In the genomic region with DNA sequence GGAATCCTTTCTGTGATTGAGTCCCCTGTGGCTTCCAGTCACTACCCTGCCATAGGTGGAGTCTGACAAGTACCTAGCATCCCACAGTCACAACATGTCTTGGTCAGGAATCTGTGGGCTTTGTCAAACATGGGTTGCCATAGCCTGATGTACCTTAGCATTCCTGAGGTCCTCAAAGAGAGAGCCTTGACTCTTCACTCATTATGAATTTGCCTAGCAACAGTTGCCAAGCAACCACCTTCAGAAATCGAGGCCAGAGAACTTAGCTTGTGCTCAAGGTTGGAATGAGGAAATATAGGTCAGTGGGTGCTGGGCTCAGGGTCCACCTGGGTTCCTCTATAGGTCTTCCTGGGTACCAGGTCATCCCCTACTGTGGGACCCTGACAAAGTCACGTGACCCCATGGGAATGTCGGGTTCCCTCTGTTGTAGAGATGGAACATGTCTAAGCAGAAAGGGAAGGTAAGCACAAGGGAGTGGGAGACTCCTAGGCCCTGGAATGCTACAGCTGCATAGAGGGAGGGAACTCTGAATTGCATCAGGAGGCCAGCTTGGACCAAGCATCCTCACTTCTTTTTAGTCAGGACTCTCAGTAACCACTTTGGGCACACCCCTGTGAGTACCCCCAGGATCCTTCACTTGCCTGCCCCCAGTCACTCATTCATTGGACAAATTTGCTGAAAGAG, we compare ENCODE assay signal across 14 mouse cellular contexts. TPM values are rescaled to one million over a fixed set of nuclear protein-coding genes. Genes with fewer than 3 reads are reported as not detected.
A peak's percentile ranks its signal among the peaks of the same experiment; 100 is the strongest.
DNase-seq lines count a peak whose midpoint lies in the region; ATAC-seq lines count a peak whose summit lies in the region.
"Had no signal": no experiment of that assay in that cellular context is flagged by ENCODE, and none has a peak within 500 bp of the region (broad histone marks: within the 10 kb centered on the region; RNA-seq: fewer than 3 reads in every experiment).

No protein-coding gene starts in this region.

- no peak overlapping the region for H3K4me3 ChIP-seq in hindbrain, embryonic 16.5 days (ENCODE audit: low read length)
- H3K4me3 ChIP-seq: gastrocnemius, adult 2 months; limb, embryonic 15.5 days; midbrain, embryonic 12.5 days had no signal

- 61% methylated on average over 3 of the region's 3 CpGs for WGBS in hindbrain, embryonic 16.5 days

- H3K4me2 ChIP-seq in hindbrain, embryonic 16.5 days (ENCODE audit: low read length): no peak overlapping the region
- H3K4me2 ChIP-seq: limb, embryonic 15.5 days; midbrain, embryonic 12.5 days had no signal

- H3K36me3 ChIP-seq in hindbrain, embryonic 16.5 days (ENCODE audit: control insufficient read depth, insufficient read depth, low read length): no peaks in the 10 kb centered on the region
- H3K36me3 ChIP-seq: limb, embryonic 15.5 days; midbrain, embryonic 12.5 days had no signal

- peaks cover 10% of the 10 kb centered on the region for H3K4me1 ChIP-seq in hindbrain, embryonic 16.5 days (ENCODE audit: control insufficient read depth, insufficient read depth, low read depth, low read length)
- H3K4me1 ChIP-seq: limb, embryonic 15.5 days; midbrain, embryonic 12.5 days had no signal

- H3K27ac ChIP-seq in hindbrain, embryonic 16.5 days (ENCODE audit: low read depth, low read length): no peak overlapping the region
- H3K27ac ChIP-seq: gastrocnemius, adult 2 months; limb, embryonic 15.5 days; midbrain, embryonic 12.5 days had no signal

- ATAC-seq in frontal cortex, adult (ENCODE audit: low TSS enrichment): peak; percentile 83
- peak; percentile 79 for ATAC-seq in hindbrain, embryonic 16.5 days
- no peak for ATAC-seq in inflammation-experienced regulatory T-cells, adult 6 months
- ATAC-seq: lung, postnatal 0 days had no signal

- H3K9ac ChIP-seq in hindbrain, embryonic 16.5 days (ENCODE audit: low read depth, low read length): no peak overlapping the region
- H3K9ac ChIP-seq: limb, embryonic 15.5 days; midbrain, embryonic 12.5 days had no signal

- no peak for DNase-seq in frontal cortex, postnatal 10 days (ENCODE audit: low spot score in 2 of 2)
- peak; percentile 56 for DNase-seq in right cerebral cortex, adult 18-20 months
- no peak for DNase-seq in right cerebral cortex, postnatal 14 days
- DNase-seq in retina, postnatal 1 day: peak; percentile 59
- DNase-seq in kidney, postnatal 10 days: no peak
- DNase-seq: gastrocnemius, adult 2 months; heart, postnatal 4 days; kidney, adult 8-10 months had no signal

- 0 out of 2 replicates have a peak, but pooled peaks cover 3% of the 10 kb centered on the region for H3K9me3 ChIP-seq in hindbrain, embryonic 16.5 days (ENCODE audit: control insufficient read depth, low read length)

- H3K27me3 ChIP-seq in hindbrain, embryonic 16.5 days (replicated peaks; ENCODE audit: control insufficient read depth, insufficient read depth, low read length): no peaks in the 10 kb centered on the region
- H3K27me3 ChIP-seq: limb, embryonic 15.5 days had no signal

RNA-seq across cellular contexts. Expression of a gene that starts 57.9 kb away (rescaled TPM):
- 21.6 and 44.7 TPM in 2 replicates for polyA plus RNA-seq in hindbrain, embryonic 16.5 days (2015; fragmentation: Nextera tagmentation; extraction: Ambion mirVana)
- polyA plus RNA-seq in inflammation-experienced regulatory T-cells, adult 6 months (2017; shearing (Covaris generic)): 1 to 10 TPM in 1 of 3 experiments, under 1 TPM in 2; 0.60 to 2.5 (median 0.86) TPM

Comparison
In these comparisons a context has a peak if more than half of its experiments do, and no peak if none do; other contexts are left out.
1. DNase-seq: peak in right cerebral cortex, adult 18-20 months (single experiment) and retina, postnatal 1 day (single experiment); none in frontal cortex, postnatal 10 days (0 of 2), right cerebral cortex, postnatal 14 days (single experiment) and kidney, postnatal 10 days (single experiment).